Mouse (Mus musculus) frontal cortex, adult 2 months (tissue): Measurements from ENCODE around the gene Khnyn. TPM values are rescaled to one million over a fixed set of nuclear protein-coding genes. Genes with fewer than 3 reads are reported as not detected.

Experiments used
- DNase-seq, 2 experiments: peaks; one replicate each; pipeline ENCODE4 v3.0.0; 2022; ENCODE audit warnings: low spot score in 1 of 2; ENCODE audit errors: extremely low spot score in 1 of 2
- polyA plus RNA-seq: library from polyadenylated mRNA; depleted of rRNA; stranded (reverse); fragments of >200 nt; gene quantifications from 2 replicates; pipeline ENCODE4 v1.2.3, GENCODE M21; 2012

Khnyn gene
- polyA plus RNA-seq, 1 experiment: 12.2 TPM

GRCm38 (mm10) chr14:55872551-55872950 lies 12.2 kb upstream of the Khnyn start:
- DNase-seq: no peak

GRCm38 (mm10) chr14:55873242-55873713 lies 11.5 kb upstream of the Khnyn start:
- no peak for DNase-seq

- DNase-seq: peak in 1 of 2 experiments; percentile 81
Measured at GRCm38 (mm10) chr14:55873714-55874683, 10.7 kb upstream of the Khnyn start.

GRCm38 (mm10) chr14:55877469-55878315 lies 7.1 kb upstream of the Khnyn start:
- DNase-seq: no peak

GRCm38 (mm10) chr14:55878316-55878940 lies 6.3 kb upstream of the Khnyn start:
- no peak for DNase-seq

- peak; percentile 63 to 87 for DNase-seq
Measured at GRCm38 (mm10) chr14:55879623-55880022, 5.1 kb upstream of the Khnyn start.

GRCm38 (mm10) chr14:55880982-55881381 lies 3.8 kb upstream of the Khnyn start:
- no peak for DNase-seq

GRCm38 (mm10) chr14:55882171-55882641 lies 2.5 kb upstream of the Khnyn start:
- no peak for DNase-seq

GRCm38 (mm10) chr14:55883149-55883661 lies 1.5 kb upstream of the Khnyn start:
- no peak for DNase-seq

- DNase-seq: no peak
Measured at GRCm38 (mm10) chr14:55883663-55884062, 1.1 kb upstream of the Khnyn start.

- DNase-seq: no peak
Measured at GRCm38 (mm10) chr14:55884166-55884565, 581 bp upstream of the Khnyn start, which contains the start of gene Cbln3. TSS of gene Cbln3 (minus strand) at chr14:55884392.

- peak in 1 of 2 experiments; percentile 35 for DNase-seq
Measured at GRCm38 (mm10) chr14:55885114-55885790, 505 bp downstream of the Khnyn start.

- DNase-seq: peak in 1 of 2 experiments; percentile 57
Measured at GRCm38 (mm10) chr14:55885791-55886271, 1.1 kb downstream of the Khnyn start.

GRCm38 (mm10) chr14:55886571-55887382 lies 2.0 kb downstream of the Khnyn start:
- no peak for DNase-seq

GRCm38 (mm10) chr14:55897671-55898070 lies 12.9 kb downstream of the Khnyn start:
- DNase-seq: no peak

- DNase-seq: no peak
Measured at GRCm38 (mm10) chr14:55898947-55899346, 14.2 kb downstream of the Khnyn start.

- DNase-seq: peak; percentile 83 to 89
Measured at GRCm38 (mm10) chr14:55899701-55900413, 15.1 kb downstream of the Khnyn start, which contains the start of gene Sdr39u1. TSS of gene Sdr39u1 (minus strand) at chr14:55900293.

- no peak for DNase-seq
Measured at GRCm38 (mm10) chr14:55900414-55900755, 15.6 kb downstream of the Khnyn start.
